Mouse (Mus musculus): ENCODE measurements at regions not wholly inside any gene's neighbourhood (a gene's known extent, or its start where the extent isn't known, plus 50 kb on each side); places are given as distances from the start of the nearest gene placed in this dataset.

GRCm38 (mm10) chr6:117527526-117527925, 313.5 kb upstream of the Zfp637 start:
- no peak overlapping the region for H3K9ac ChIP-seq (replicated peaks; ENCODE audit: low read depth)
- H3K4me2 ChIP-seq (replicated peaks; ENCODE audit: low read depth, low read length): no peak overlapping the region
- ATAC-seq (no peak), DNase-seq (ENCODE audit: low spot score) (no peak)
- H3K4me3 ChIP-seq (ENCODE audit: low read depth, low read length): no peak overlapping the region
- no peaks in the 10 kb centered on the region for H3K36me3 ChIP-seq (ENCODE audit: insufficient read depth, low read length)
- no peaks in the 10 kb centered on the region for H3K4me1 ChIP-seq (ENCODE audit: insufficient read depth, low read depth, low read length)
- 67% methylated on average over 8 of the region's 8 CpGs for WGBS
- H3K27ac ChIP-seq (ENCODE audit: low read length): no peak overlapping the region
- TF ChIP-seq CTCF (IDR thresholded peaks at IDR 0.05) (no peak), EP300 (IDR thresholded peaks at IDR 0.05) (no peak)
- H3K27me3 ChIP-seq (replicated peaks; ENCODE audit: insufficient read depth, low read length): no peaks in the 10 kb centered on the region
- H3K9me3 ChIP-seq (ENCODE audit: low read length): no peaks in the 10 kb centered on the region

GRCm38 (mm10) chr6:117534149-117534548, 306.8 kb upstream of the Zfp637 start:
- H3K4me1 ChIP-seq (ENCODE audit: insufficient read depth, low read depth, low read length): no peaks in the 10 kb centered on the region
- H3K4me3 ChIP-seq (ENCODE audit: low read depth, low read length): no peak overlapping the region
- H3K27ac ChIP-seq (ENCODE audit: low read length): no peak overlapping the region
- H3K27me3 ChIP-seq (replicated peaks; ENCODE audit: insufficient read depth, low read length): no peaks in the 10 kb centered on the region
- no peak for DNase-seq (ENCODE audit: low spot score)
- ATAC-seq: no peak
- H3K4me2 ChIP-seq (replicated peaks; ENCODE audit: low read depth, low read length): no peak overlapping the region
- no peaks in the 10 kb centered on the region for H3K9me3 ChIP-seq (ENCODE audit: low read length)
- TF ChIP-seq EP300 (IDR thresholded peaks at IDR 0.05) (no peak), CTCF (IDR thresholded peaks at IDR 0.05) (no peak)
- no peaks in the 10 kb centered on the region for H3K36me3 ChIP-seq (ENCODE audit: insufficient read depth, low read length)
- no peak overlapping the region for H3K9ac ChIP-seq (replicated peaks; ENCODE audit: low read depth)
- WGBS: 57% methylated on average over 2 of the region's 2 CpGs

GRCm38 (mm10) chr6:117534991-117535390, 306.0 kb upstream of the Zfp637 start:
- TF ChIP-seq CTCF (IDR thresholded peaks at IDR 0.05) (no peak), EP300 (IDR thresholded peaks at IDR 0.05) (no peak)
- H3K9ac ChIP-seq (replicated peaks; ENCODE audit: low read depth): no peak overlapping the region
- H3K4me2 ChIP-seq (replicated peaks; ENCODE audit: low read depth, low read length): no peak overlapping the region
- WGBS: 70% methylated on average over 9 of the region's 9 CpGs
- no peaks in the 10 kb centered on the region for H3K4me1 ChIP-seq (ENCODE audit: insufficient read depth, low read depth, low read length)
- no peaks in the 10 kb centered on the region for H3K27me3 ChIP-seq (replicated peaks; ENCODE audit: insufficient read depth, low read length)
- no peaks in the 10 kb centered on the region for H3K9me3 ChIP-seq (ENCODE audit: low read length)
- DNase-seq (ENCODE audit: low spot score) (no peak), ATAC-seq (no peak)
- no peaks in the 10 kb centered on the region for H3K36me3 ChIP-seq (ENCODE audit: insufficient read depth, low read length)
- H3K27ac ChIP-seq (ENCODE audit: low read length): no peak overlapping the region
- no peak overlapping the region for H3K4me3 ChIP-seq (ENCODE audit: low read depth, low read length)

- Histone ChIP-seq H3K27me3 (replicated peaks; ENCODE audit: insufficient read depth, low read length) (no peaks in the 10 kb centered on the region), H3K4me2 (replicated peaks; ENCODE audit: low read depth, low read length) (no peak overlapping the region), H3K9me3 (ENCODE audit: low read length) (no peaks in the 10 kb centered on the region), H3K4me1 (ENCODE audit: insufficient read depth, low read depth, low read length) (no peaks in the 10 kb centered on the region), H3K27ac (ENCODE audit: low read length) (no peak overlapping the region), H3K36me3 (ENCODE audit: insufficient read depth, low read length) (no peaks in the 10 kb centered on the region), H3K9ac (replicated peaks; ENCODE audit: low read depth) (no peak overlapping the region), H3K4me3 (ENCODE audit: low read depth, low read length) (no peak overlapping the region)
- WGBS: 89% methylated on average over 4 of the region's 4 CpGs
- no peak for TF ChIP-seq EP300 (IDR thresholded peaks at IDR 0.05)
- TF ChIP-seq CTCF (IDR thresholded peaks at IDR 0.05): no peak
- DNase-seq (ENCODE audit: low spot score) (no peak), ATAC-seq (no peak)
Observed at GRCm38 (mm10) chr6:117536084-117536483, 304.9 kb upstream of the Zfp637 start.

GRCm38 (mm10) chr6:117542431-117542830, 298.5 kb upstream of the Zfp637 start:
- TF ChIP-seq CTCF (IDR thresholded peaks at IDR 0.05) (no peak), EP300 (IDR thresholded peaks at IDR 0.05) (no peak)
- WGBS: 68% methylated on average over 3 of the region's 3 CpGs
- H3K4me3 ChIP-seq (ENCODE audit: low read depth, low read length): no peak overlapping the region
- no peak overlapping the region for H3K9ac ChIP-seq (replicated peaks; ENCODE audit: low read depth)
- H3K27me3 ChIP-seq (replicated peaks; ENCODE audit: insufficient read depth, low read length): no peaks in the 10 kb centered on the region
- H3K4me2 ChIP-seq (replicated peaks; ENCODE audit: low read depth, low read length): no peak overlapping the region
- ATAC-seq: no peak
- no peaks in the 10 kb centered on the region for H3K36me3 ChIP-seq (ENCODE audit: insufficient read depth, low read length)
- no peak overlapping the region for H3K27ac ChIP-seq (ENCODE audit: low read length)
- no peaks in the 10 kb centered on the region for H3K9me3 ChIP-seq (ENCODE audit: low read length)
- H3K4me1 ChIP-seq (ENCODE audit: insufficient read depth, low read depth, low read length): no peaks in the 10 kb centered on the region
- no peak for DNase-seq (ENCODE audit: low spot score)

GRCm38 (mm10) chr6:117544276-117545196, 296.4 kb upstream of the Zfp637 start:
- no peaks in the 10 kb centered on the region for H3K9me3 ChIP-seq (ENCODE audit: low read length)
- H3K4me1 ChIP-seq (ENCODE audit: insufficient read depth, low read depth, low read length): no peaks in the 10 kb centered on the region
- WGBS: 83% methylated on average over 11 of the region's 11 CpGs
- H3K4me3 ChIP-seq (ENCODE audit: low read depth, low read length): no peak overlapping the region
- H3K27ac ChIP-seq (ENCODE audit: low read length): no peak overlapping the region
- no peak for ATAC-seq
- no peaks in the 10 kb centered on the region for H3K27me3 ChIP-seq (replicated peaks; ENCODE audit: insufficient read depth, low read length)
- H3K36me3 ChIP-seq (ENCODE audit: insufficient read depth, low read length): no peaks in the 10 kb centered on the region
- TF ChIP-seq CTCF (IDR thresholded peaks at IDR 0.05) (no peak), EP300 (IDR thresholded peaks at IDR 0.05) (no peak)
- no peak overlapping the region for H3K4me2 ChIP-seq (replicated peaks; ENCODE audit: low read depth, low read length)
- no peak overlapping the region for H3K9ac ChIP-seq (replicated peaks; ENCODE audit: low read depth)
- no peak for DNase-seq (ENCODE audit: low spot score)

All from lung, postnatal 0 days (tissue).